Mouse (Mus musculus): ENCODE data around the gene Lect2.

- no peak for TF ChIP-seq CTCF (IDR thresholded peaks at IDR 0.05; ENCODE audit: control insufficient read depth, insufficient read depth, insufficient replicate concordance, low read depth, low read length)
- TF ChIP-seq POLR2A (IDR thresholded peaks at IDR 0.05; ENCODE audit: control insufficient read depth, low read depth, low read length), result no peak
These were observed 43.6 kb upstream of the Lect2 start for GRCm38 (mm10) chr13:56591939-56592338.
